Mouse (Mus musculus) hindbrain, embryonic 15.5 days (tissue): ENCODE measurements around the gene Mitd1. TPM values are rescaled to one million over a fixed set of nuclear protein-coding genes. Genes with fewer than 3 reads are reported as not detected.

Source experiments
- ATAC-seq: fragments of 200-750 bp; cut with Nextera tagmentation; 2 replicates; pipeline ENCODE4 v1.8.0; 2017; ENCODE audit warnings: low read depth, moderate number of reproducible peaks, moderate TSS enrichment; ENCODE audit not compliant: low FRiP score
- H3K27ac ChIP-seq: fragments of 300-500 bp; sonication (generic); replicated peaks from 2 replicates; pipeline ENCODE4 v1.5.1; 2015; ENCODE audit warnings: mild to moderate bottlenecking, inconsistent platforms
- H3K27me3 ChIP-seq: fragments of 300-500 bp; sonication (generic); 2 replicates; pipeline ENCODE4 v1.6.1; 2015; ENCODE audit warnings: control low read depth, inconsistent platforms
- H3K36me3 ChIP-seq: fragments of 300-500 bp; sonication (generic); 2 replicates; pipeline ENCODE4 v1.6.1; 2015; ENCODE audit warnings: control low read depth, inconsistent platforms
- H3K4me1 ChIP-seq: fragments of 300-500 bp; sonication (generic); replicated peaks from 2 replicates; pipeline ENCODE4 v1.6.1; 2015; ENCODE audit warnings: control low read depth, inconsistent platforms
- H3K4me2 ChIP-seq: fragments of 300-500 bp; sonication (generic); 2 replicates; pipeline ENCODE4 v1.6.1; 2015; ENCODE audit warnings: moderate library complexity, mild to moderate bottlenecking, inconsistent platforms
- H3K4me3 ChIP-seq: fragments of 300-500 bp; sonication (generic); 2 replicates; pipeline ENCODE4 v1.5.1; 2015; ENCODE audit warnings: mild to moderate bottlenecking, inconsistent platforms
- H3K9ac ChIP-seq: fragments of 300-500 bp; sonication (generic); 2 replicates; pipeline ENCODE4 v1.6.1; 2015; ENCODE audit warnings: inconsistent platforms
- H3K9me3 ChIP-seq: fragments of 300-500 bp; sonication (generic); 2 replicates; pipeline ENCODE4 v1.6.1; 2016; ENCODE audit warnings: control low read depth, inconsistent platforms
- WGBS: fragments of 180-500 bp; shearing (Covaris S2); methylation state at CpG from one replicate; pipeline ENCODE4 v1.1.7; 2015; 5-methylcytosine and 5-hydroxymethylcytosine counted together
- polyA plus RNA-seq: library from polyadenylated mRNA; unstranded; fragments of >200 nt; fragmentation: Nextera tagmentation; extraction: Ambion mirVana; gene quantifications from 2 replicates; pipeline ENCODE4 v1.2.1, GENCODE M21; 2015

The Mitd1 gene
- 14.4 and 15.7 TPM in 2 replicates for polyA plus RNA-seq

DNA sequence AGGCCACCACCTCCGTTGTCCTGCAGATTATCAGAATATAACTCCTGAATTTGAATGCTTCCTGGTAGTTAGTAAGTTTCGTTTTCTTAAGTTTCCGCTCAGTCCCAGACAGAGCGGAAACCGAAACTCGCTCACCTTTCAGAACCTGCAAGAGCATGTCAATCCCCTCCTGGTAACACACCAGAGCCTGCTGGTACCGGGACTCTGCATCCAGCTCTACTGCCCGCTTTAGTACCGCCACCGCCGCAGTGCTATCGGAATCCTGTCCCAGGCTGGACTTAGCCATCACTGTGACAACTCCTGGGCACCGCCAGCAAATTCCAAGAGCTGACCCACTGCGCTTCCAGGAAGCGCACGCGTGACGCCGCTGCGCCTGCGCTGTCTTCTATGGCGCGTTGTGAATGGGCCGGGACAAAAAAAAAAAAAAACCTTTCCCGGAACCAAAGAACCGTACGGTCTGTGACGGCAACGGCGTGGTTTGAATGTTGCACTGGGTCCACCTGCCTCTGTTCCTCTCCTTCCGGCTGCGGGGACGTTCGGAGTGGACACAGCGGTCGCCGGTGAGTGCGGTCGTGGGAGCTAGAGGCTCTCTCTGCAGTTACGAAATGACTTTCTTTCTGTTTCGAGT lies at the start of gene Mitd1, which contains the start of gene Mrpl30:
Mitd1 (minus strand) TSS at position 387 of the 628 bp plus-strand sequence.
Mrpl30 (plus strand) TSS at position 453 of the 628 bp plus-strand sequence.
- Histone ChIP-seq H3K4me1 (peaks cover 25% of the 10 kb centered on the region), H3K27ac (peak within 1 kb of the TSS; percentile 84), H3K4me3 (peak within 1 kb of the TSS; percentile 87), H3K4me2 (peak within 1 kb of the TSS; percentile 89), H3K9me3 (no peaks in the 10 kb centered on the region), H3K27me3 (no peaks in the 10 kb centered on the region), H3K36me3 (peaks cover 13% of the 10 kb centered on the region), H3K9ac (peak within 1 kb of the TSS; percentile 82)
- under 1% methylated on average over 41 of the region's 41 CpGs for WGBS
- ATAC-seq, result peak; percentile 93

DNA sequence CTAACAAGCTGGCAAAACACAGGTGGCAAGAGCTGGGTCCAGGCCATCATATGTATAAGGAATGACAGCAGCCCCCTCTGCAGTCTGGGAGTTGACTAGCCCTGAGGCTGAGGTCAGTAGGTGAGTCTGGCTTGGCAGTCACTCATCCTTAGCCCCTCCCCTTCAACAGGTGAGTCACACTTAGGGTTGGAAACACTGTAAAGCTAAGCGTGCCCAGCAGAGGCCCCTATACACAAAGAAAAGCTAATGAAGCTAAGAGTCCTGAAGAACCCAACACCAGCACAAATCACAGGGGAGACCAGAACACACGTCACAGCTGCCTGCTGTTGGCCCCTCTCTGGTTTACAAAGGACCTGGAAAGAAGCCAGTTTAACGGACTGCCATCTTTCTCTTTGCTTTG lies 41.6 kb upstream of the Mitd1 start:
- no peak overlapping the region for H3K4me3 ChIP-seq
- H3K9ac ChIP-seq, result no peak overlapping the region
- ATAC-seq, result no peak
- no peaks in the 10 kb centered on the region for H3K9me3 ChIP-seq
- H3K4me2 ChIP-seq, result no peak overlapping the region
- H3K36me3 ChIP-seq, result no peaks in the 10 kb centered on the region
- no peak overlapping the region for H3K27ac ChIP-seq
- no peaks in the 10 kb centered on the region for H3K27me3 ChIP-seq
- 15% methylated on average over 3 of the region's 3 CpGs for WGBS
- H3K4me1 ChIP-seq, result no peaks in the 10 kb centered on the region

DNA sequence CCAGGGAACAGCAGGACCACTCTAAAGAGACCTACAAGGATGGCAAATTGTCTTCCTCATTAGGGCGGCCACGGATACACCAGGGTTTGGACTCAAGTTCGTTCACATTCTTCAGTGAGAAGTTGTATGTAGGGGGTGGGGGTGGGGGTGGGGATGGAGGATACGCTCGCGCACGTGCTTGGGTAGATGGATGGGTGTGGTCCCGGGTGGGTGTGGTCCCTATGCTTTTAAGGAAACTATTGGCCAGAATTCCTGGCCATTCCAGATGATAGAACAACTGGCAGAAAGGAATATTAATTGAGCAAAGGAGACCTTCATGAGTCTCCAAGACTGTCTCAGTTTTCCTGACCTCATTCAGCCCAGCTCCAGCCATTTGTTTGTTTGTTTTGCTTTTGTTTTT lies 35.8 kb upstream of the Mitd1 start:
- no peaks in the 10 kb centered on the region for H3K9me3 ChIP-seq
- H3K4me1 ChIP-seq, result no peaks in the 10 kb centered on the region
- H3K27ac ChIP-seq, result no peak overlapping the region
- H3K4me3 ChIP-seq, result no peak overlapping the region
- no peak overlapping the region for H3K9ac ChIP-seq
- H3K27me3 ChIP-seq, result no peaks in the 10 kb centered on the region
- whole genome bisulfite sequencing, result 83% methylated on average over 8 of the region's 8 CpGs
- H3K36me3 ChIP-seq, result no peaks in the 10 kb centered on the region
- no peak for ATAC-seq
- no peak overlapping the region for H3K4me2 ChIP-seq

DNA sequence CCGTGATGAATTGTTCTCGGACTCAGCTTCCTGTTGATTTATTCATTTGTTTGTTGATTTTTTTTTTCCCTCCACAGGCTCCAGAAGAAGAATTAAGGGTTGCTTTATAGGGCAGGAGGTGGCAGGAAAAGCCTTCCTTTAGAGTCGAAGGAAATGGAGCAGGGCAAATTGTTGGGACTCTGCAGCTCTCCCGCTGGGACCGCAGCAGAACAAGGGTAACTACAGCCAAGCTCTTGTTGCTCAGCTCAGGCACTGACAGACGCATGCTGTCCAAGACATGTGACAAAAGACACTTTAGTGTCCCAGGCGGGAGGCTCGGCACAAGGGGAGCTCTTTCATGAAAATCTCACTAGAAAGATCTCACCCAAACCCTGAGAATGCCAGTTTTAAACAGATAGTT lies 32.3 kb upstream of the Mitd1 start:
- no peak overlapping the region for H3K27ac ChIP-seq
- H3K36me3 ChIP-seq, result no peaks in the 10 kb centered on the region
- no peaks in the 10 kb centered on the region for H3K4me1 ChIP-seq
- 50% methylated on average over 8 of the region's 8 CpGs for WGBS
- H3K9me3 ChIP-seq, result no peaks in the 10 kb centered on the region
- no peak overlapping the region for H3K4me3 ChIP-seq
- no peak overlapping the region for H3K4me2 ChIP-seq
- no peak overlapping the region for H3K9ac ChIP-seq
- no peaks in the 10 kb centered on the region for H3K27me3 ChIP-seq
- ATAC-seq, result no peak

DNA sequence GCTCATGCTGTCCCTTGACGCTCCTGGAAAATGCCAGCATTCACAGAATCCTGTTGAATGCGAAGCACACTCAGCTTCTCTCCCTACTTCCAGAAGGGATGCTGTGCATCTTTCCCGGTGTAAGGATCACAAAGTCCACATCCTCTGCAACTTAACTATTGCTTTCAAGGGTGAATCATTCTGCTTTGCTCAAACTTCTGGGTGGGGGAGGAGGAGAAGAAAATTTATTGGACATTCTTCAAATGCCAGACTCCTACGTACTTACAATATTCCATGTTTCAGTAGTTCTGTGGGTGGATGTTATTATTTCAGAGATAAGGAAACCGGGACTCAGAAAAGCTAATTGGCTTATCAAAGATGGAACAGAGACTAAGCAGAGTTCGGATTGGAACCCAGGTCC lies 27.9 kb upstream of the Mitd1 start:
- no peak for ATAC-seq
- no peak overlapping the region for H3K4me3 ChIP-seq
- 82% methylated on average over 6 of the region's 6 CpGs for WGBS
- H3K36me3 ChIP-seq, result no peaks in the 10 kb centered on the region
- H3K27ac ChIP-seq, result no peak overlapping the region
- no peaks in the 10 kb centered on the region for H3K4me1 ChIP-seq
- no peak overlapping the region for H3K9ac ChIP-seq
- no peaks in the 10 kb centered on the region for H3K9me3 ChIP-seq
- H3K4me2 ChIP-seq, result no peak overlapping the region
- no peaks in the 10 kb centered on the region for H3K27me3 ChIP-seq

DNA sequence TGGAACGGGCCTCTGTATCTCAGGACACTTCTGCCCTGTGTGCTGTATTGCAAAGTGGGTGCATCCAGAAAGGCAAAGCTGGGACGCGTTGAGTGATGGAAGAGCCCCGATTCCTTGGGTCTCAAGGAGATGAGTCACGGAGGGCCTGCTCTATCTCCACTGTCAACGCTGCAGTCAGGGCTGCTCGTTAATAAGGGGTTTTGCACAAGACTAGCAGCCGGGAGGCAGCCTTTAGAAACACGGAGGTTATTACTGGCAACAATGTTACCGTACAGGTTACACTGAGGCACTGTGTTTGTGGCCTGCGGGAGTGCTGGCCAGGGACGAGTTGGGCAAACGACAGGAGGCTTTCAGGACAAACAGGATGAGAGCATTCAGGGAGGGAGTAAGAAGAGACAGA lies 27.5 kb upstream of the Mitd1 start:
- H3K36me3 ChIP-seq, result no peaks in the 10 kb centered on the region
- H3K9ac ChIP-seq, result no peak overlapping the region
- 83% methylated on average over 13 of the region's 13 CpGs for WGBS

DNA sequence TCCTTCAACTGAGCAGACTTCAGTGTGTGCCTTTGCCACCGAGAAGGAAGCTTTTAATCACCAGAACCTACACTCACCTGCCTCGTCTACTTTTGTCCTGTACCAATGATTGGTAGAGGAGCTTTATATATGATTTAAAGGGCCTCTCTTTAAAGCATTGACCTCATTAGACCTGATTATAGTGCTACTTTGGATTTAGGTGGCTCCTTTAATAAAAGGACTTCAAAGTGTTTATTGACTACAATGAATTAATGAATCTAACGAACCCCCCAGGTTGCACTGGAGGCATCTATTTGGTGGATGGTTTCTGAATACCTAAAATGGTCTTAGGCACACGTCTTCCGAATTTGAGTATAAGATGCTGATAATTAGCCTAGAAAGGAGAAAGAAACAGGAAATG lies 26.2 kb upstream of the Mitd1 start, which contains the start of gene Lyg2:
Lyg2 (minus strand) TSS at position 101 of the 400 bp plus-strand sequence.
- Histone ChIP-seq H3K4me2 (no peak within 1 kb of the TSS), H3K4me1 (no peaks in the 10 kb centered on the region), H3K36me3 (no peaks in the 10 kb centered on the region), H3K9ac (no peak within 1 kb of the TSS), H3K9me3 (no peaks in the 10 kb centered on the region), H3K27ac (no peak within 1 kb of the TSS), H3K27me3 (no peaks in the 10 kb centered on the region), H3K4me3 (no peak within 1 kb of the TSS)
- 81% methylated on average over 5 of the region's 5 CpGs for WGBS
- no peak for ATAC-seq

More for the DNA sequence above, 27.5 kb upstream of the Mitd1 start:
- H3K27me3 ChIP-seq, result no peaks in the 10 kb centered on the region
- H3K4me1 ChIP-seq, result no peaks in the 10 kb centered on the region
- no peak overlapping the region for H3K4me3 ChIP-seq
- H3K4me2 ChIP-seq, result no peak overlapping the region
- H3K27ac ChIP-seq, result no peak overlapping the region
- H3K9me3 ChIP-seq, result no peaks in the 10 kb centered on the region
- no peak for ATAC-seq

DNA sequence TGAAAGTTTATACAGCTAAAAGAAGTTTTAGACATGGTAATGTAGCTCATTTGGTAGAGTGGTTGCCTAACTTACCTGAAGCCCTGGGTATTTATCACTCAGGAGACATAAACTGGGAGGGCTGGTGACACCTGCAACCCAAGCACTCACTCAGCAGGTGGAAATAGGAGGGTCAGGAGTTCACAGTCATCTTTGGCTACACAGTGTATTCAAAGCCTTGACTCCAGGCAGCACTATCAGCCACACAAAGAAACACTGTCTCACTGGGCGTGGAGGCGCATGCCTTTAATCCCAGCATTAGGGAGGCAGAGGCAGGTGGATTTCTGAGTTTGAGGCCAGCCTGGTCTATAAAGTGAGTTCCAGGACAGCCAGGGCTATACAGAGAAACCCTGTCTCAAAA lies 22.5 kb upstream of the Mitd1 start:
- Histone ChIP-seq H3K4me3 (no peak overlapping the region), H3K9me3 (no peaks in the 10 kb centered on the region), H3K27me3 (no peaks in the 10 kb centered on the region), H3K4me1 (no peaks in the 10 kb centered on the region), H3K9ac (no peak overlapping the region), H3K27ac (no peak overlapping the region), H3K4me2 (no peak overlapping the region), H3K36me3 (no peaks in the 10 kb centered on the region)
- 80% methylated on average over 2 of the region's 2 CpGs for WGBS
- ATAC-seq, result no peak

DNA sequence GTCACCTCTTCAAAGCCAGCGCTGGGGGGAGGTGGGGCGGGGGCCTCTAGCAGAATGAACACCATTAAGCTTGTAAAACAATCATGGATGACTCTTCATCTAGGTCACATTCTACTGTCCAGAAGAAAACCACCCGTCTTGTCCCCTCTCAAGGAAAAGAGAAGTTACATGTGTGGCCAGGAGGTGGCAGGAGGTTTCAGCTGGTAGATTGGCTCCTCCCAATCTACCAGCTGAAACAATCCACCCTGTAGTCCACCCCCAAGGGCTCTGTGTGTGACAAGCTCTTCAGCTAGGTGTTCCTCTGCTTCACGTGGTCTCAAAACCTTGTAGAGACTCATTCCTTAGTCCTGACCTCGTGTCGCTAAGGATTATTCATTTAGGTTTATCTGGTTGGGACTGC lies 13.0 kb upstream of the Mitd1 start:
- peaks cover 17% of the 10 kb centered on the region for H3K36me3 ChIP-seq
- ATAC-seq, result no peak
- WGBS, result 42% methylated on average over 6 of the region's 6 CpGs
- no peak overlapping the region for H3K9ac ChIP-seq
- H3K9me3 ChIP-seq, result no peaks in the 10 kb centered on the region
- no peaks in the 10 kb centered on the region for H3K4me1 ChIP-seq
- no peak overlapping the region for H3K4me2 ChIP-seq
- no peaks in the 10 kb centered on the region for H3K27me3 ChIP-seq
- H3K4me3 ChIP-seq, result no peak overlapping the region
- H3K27ac ChIP-seq, result no peak overlapping the region

DNA sequence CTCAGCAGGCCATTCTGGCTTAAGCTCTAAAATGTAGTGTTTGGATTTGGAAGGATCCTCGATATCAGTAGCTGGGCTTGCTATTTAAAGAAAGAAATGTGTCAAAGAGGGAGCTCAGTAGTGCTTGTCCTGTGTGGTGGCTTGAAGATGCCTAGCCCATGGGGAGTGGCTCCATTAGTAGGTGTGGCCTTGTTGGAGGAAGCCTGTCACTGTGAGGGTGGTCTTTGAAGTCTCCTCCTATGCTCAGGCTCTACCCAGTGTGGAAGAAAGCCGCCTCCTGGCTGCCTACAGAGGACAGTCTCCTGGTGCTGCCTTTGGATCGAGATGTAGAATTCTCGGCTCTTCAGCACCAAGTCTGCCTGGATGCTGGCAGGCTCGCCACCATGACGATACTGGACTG lies 10.1 kb upstream of the Mitd1 start:
- peaks cover 44% of the 10 kb centered on the region for H3K36me3 ChIP-seq
- H3K27me3 ChIP-seq, result no peaks in the 10 kb centered on the region
- no peak overlapping the region for H3K4me2 ChIP-seq
- no peaks in the 10 kb centered on the region for H3K9me3 ChIP-seq
- no peak overlapping the region for H3K4me3 ChIP-seq
- 60% methylated on average over 6 of the region's 6 CpGs for WGBS
- ATAC-seq, result no peak
- H3K9ac ChIP-seq, result no peak overlapping the region
- no peak overlapping the region for H3K27ac ChIP-seq
- H3K4me1 ChIP-seq, result no peaks in the 10 kb centered on the region

DNA sequence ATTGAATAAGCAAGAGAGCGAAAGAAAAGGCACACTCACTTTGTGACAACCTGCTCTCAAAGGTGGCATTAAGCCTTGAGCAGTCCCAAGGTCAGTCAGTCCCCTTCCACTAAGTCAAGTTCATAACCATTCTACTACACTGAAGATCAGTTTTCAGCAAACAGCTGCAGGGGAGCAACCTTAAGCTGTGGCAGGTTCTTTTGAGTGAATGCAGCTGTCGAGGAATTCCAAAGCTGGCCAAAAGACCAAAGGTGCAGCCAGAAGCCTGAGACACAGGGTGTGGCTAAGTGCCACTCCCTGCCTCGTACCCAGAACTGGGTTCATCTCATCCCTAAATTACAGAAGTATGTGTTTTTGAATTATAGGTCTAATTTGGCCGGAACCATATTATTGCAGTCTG lies 9.6 kb upstream of the Mitd1 start:
- no peak for ATAC-seq
- Histone ChIP-seq H3K4me1 (no peaks in the 10 kb centered on the region), H3K36me3 (peaks cover 48% of the 10 kb centered on the region), H3K9ac (no peak overlapping the region), H3K27ac (no peak overlapping the region), H3K4me3 (no peak overlapping the region), H3K4me2 (no peak overlapping the region), H3K9me3 (no peaks in the 10 kb centered on the region), H3K27me3 (no peaks in the 10 kb centered on the region)
- WGBS, result 85% methylated on average over 4 of the region's 4 CpGs

DNA sequence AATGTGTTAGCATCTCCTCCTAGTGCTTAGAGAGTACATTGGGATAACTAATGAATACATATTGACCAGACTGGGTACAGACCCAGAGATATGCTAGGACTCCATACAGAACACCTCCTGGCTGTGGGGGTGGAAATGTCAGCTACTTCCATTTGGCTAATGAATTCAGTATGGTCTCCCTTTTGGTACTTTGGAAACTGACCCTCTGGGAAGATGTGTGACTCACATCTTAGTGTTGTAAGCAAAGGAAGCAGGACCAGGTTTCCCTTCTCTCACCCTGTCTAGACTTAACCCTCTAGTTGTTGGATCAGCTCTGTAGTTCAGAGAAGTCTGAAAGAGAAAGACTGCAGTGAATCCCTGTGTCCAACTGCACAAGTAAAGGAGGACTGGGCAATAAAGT lies 4.4 kb upstream of the Mitd1 start:
- H3K4me3 ChIP-seq, result no peak overlapping the region
- H3K27me3 ChIP-seq, result no peaks in the 10 kb centered on the region
- no peaks in the 10 kb centered on the region for H3K9me3 ChIP-seq
- no peak for ATAC-seq
- no peak overlapping the region for H3K27ac ChIP-seq
- peaks cover 55% of the 10 kb centered on the region for H3K36me3 ChIP-seq
- H3K9ac ChIP-seq, result no peak overlapping the region
- peaks cover 18% of the 10 kb centered on the region for H3K4me1 ChIP-seq
- no peak overlapping the region for H3K4me2 ChIP-seq

DNA sequence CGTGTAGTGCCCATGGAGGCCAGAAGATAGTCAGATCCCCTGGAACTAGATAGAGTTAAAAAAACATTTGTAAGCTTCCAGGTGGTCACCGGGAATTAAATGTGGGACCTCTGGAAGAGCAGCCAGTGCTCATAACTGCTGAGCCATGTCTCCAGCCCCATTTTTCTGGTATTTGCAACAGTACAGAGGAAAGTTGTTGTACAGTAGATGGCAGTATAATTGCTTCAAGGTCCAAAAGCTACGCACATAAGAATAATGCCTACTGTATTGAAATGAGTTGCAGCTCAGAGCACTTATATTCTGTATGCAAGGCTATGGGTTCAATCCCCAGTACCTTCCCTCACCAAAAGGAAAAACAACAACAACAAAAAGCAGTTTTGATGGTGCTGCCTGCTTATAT lies 1.2 kb upstream of the Mitd1 start:
- Histone ChIP-seq H3K36me3 (peaks cover 24% of the 10 kb centered on the region), H3K27me3 (no peaks in the 10 kb centered on the region), H3K27ac (no peak overlapping the region), H3K4me1 (peaks cover 25% of the 10 kb centered on the region), H3K9me3 (no peaks in the 10 kb centered on the region), H3K4me2 (peak overlapping the region; percentile 89), H3K4me3 (peak overlapping the region; percentile 87), H3K9ac (no peak overlapping the region)
- WGBS, result 62% methylated on average over 3 of the region's 3 CpGs
- ATAC-seq, result no peak
